15 mouse cellular contexts compared by ENCODE assay signal in the genomic region with DNA sequence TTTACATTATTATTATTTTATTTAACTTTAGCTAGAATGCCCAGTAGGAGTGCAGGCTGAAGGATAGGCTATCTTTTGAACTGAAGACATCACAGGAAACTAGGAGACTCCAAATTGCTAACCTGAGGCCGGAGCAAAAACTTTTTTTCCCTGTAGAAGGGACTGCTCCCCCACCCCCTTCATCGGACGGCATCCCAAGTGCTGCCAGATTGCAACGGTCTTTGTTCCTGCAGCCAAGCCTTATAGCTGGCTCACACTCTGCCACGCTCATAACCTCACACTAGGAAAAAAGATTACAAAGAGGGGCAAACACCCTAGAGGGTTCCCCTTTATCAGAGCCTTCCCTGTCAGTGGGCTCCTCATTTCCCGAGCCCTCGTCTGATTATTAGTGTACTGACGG.
DNase-seq lines count a peak whose midpoint lies in the region; ATAC-seq lines count a peak whose summit lies in the region.
"Had no signal": no experiment of that assay in that cellular context is flagged by ENCODE, and none has a peak within 500 bp of the region (broad histone marks: within the 10 kb centered on the region; RNA-seq: fewer than 3 reads in every experiment).

No protein-coding gene starts in this region.

- H3K27me3 ChIP-seq in hindbrain, embryonic 10.5 days (ENCODE audit: insufficient read depth, poor library complexity, severe bottlenecking) = no peaks in the 10 kb centered on the region
- no peaks in the 10 kb centered on the region for H3K27me3 ChIP-seq in midbrain, embryonic 12.5 days
- H3K27me3 ChIP-seq: embryonic facial prominence, embryonic 12.5 days had no signal

- no peak overlapping the region for H3K4me3 ChIP-seq in hindbrain, embryonic 10.5 days
- no peak overlapping the region for H3K4me3 ChIP-seq in midbrain, embryonic 12.5 days
- H3K4me3 ChIP-seq: embryonic facial prominence, embryonic 12.5 days; gastrocnemius, adult 2 months had no signal

- peak; percentile 58; the same call in 1 of the 2 replicates for ATAC-seq in midbrain, embryonic 12.5 days (ENCODE audit: low FRiP score, low read depth)
- ATAC-seq: inflammation-experienced regulatory T-cells, adult 6 months; lung, postnatal 0 days had no signal

- H3K9ac ChIP-seq in midbrain, embryonic 12.5 days (replicated peaks) = no peak overlapping the region
- H3K9ac ChIP-seq: embryonic facial prominence, embryonic 12.5 days had no signal

- H3K4me2 ChIP-seq in midbrain, embryonic 12.5 days (replicated peaks) = no peak overlapping the region
- H3K4me2 ChIP-seq: embryonic facial prominence, embryonic 12.5 days had no signal

- WGBS in hindbrain, embryonic 10.5 days = 36% methylated on average over 8 of the region's 8 CpGs
- 25% methylated on average over 8 of the region's 8 CpGs for WGBS in midbrain, embryonic 12.5 days

- H3K4me1 ChIP-seq in hindbrain, embryonic 10.5 days (replicated peaks) = peaks cover 20% of the 10 kb centered on the region
- peaks cover 14% of the 10 kb centered on the region for H3K4me1 ChIP-seq in midbrain, embryonic 12.5 days

- peak; percentile 36 for DNase-seq in embryo, embryonic 11 days
- no peak for DNase-seq in embryo, embryonic 9.5 days (ENCODE audit: extremely low spot score)
- peak; percentile 4 for DNase-seq in ZHBTc4 (ENCODE audit: low read depth, low spot score)
- DNase-seq in hindbrain, embryonic 10.5 days (ENCODE audit: low spot score) = no peak
- no peak for DNase-seq in thymus, adult 18-20 months
- DNase-seq in cerebellum, adult 11 months = no peak
- no peak for DNase-seq in spleen, adult 18-20 months
- DNase-seq: adrenal gland, adult 2 months; gastrocnemius, adult 2 months; kidney, postnatal 25 days; thymus, postnatal 14 days had no signal

- no peaks in the 10 kb centered on the region for H3K36me3 ChIP-seq in hindbrain, embryonic 10.5 days
- H3K36me3 ChIP-seq in midbrain, embryonic 12.5 days = no peaks in the 10 kb centered on the region
- H3K36me3 ChIP-seq: embryonic facial prominence, embryonic 12.5 days had no signal

- no peaks in the 10 kb centered on the region for H3K9me3 ChIP-seq in hindbrain, embryonic 10.5 days
- H3K9me3 ChIP-seq in midbrain, embryonic 12.5 days = no peaks in the 10 kb centered on the region
- H3K9me3 ChIP-seq: embryonic facial prominence, embryonic 12.5 days had no signal

- peak overlapping the region; percentile 36; the same call in 1 of the 2 replicates for H3K27ac ChIP-seq in hindbrain, embryonic 10.5 days
- H3K27ac ChIP-seq in midbrain, embryonic 12.5 days (replicated peaks) = no peak overlapping the region
- H3K27ac ChIP-seq: embryonic facial prominence, embryonic 12.5 days; gastrocnemius, adult 2 months had no signal

Comparison
In these comparisons a context has a peak if more than half of its experiments do, and no peak if none do; other contexts are left out.
1. DNase-seq: peak in embryo, embryonic 11 days (single experiment) and ZHBTc4 (single experiment); none in embryo, embryonic 9.5 days (single experiment), hindbrain, embryonic 10.5 days (single experiment), thymus, adult 18-20 months (0 of 2), cerebellum, adult 11 months (single experiment) and spleen, adult 18-20 months (0 of 2).